Mouse (Mus musculus) cerebellum, postnatal 14 days (tissue): Measurements from ENCODE around the gene Ece2.

Source experiments
- DNase-seq, 2 experiments: peaks; one replicate each; pipeline ENCODE4 v3.0.0; 2021; ENCODE audit warnings: mixed read lengths in 2 of 2

The Ece2 gene

GRCm38 (mm10) chr16:20692241-20692965 lies 62.8 kb downstream of the Ece2 start:
- DNase-seq, result peak in 1 of 2 experiments; percentile 44

GRCm38 (mm10) chr16:20693111-20693701 lies 63.6 kb downstream of the Ece2 start, which contains the start of gene Fam131a:
Fam131a (plus strand) TSS chr16:20693241.
- DNase-seq, result peak; percentile 95 to 99

- DNase-seq, result peak; percentile 78 to 86
These were observed 65.2 kb downstream of the Ece2 start for GRCm38 (mm10) chr16:20694781-20695180.

- peak; percentile 96 to 97 for DNase-seq
These were observed 66.1 kb downstream of the Ece2 start for GRCm38 (mm10) chr16:20695622-20696323.
